Mouse (Mus musculus): Measurements from ENCODE around the gene Mus81. TPM values are rescaled to one million over a fixed set of nuclear protein-coding genes. Genes with fewer than 3 reads are reported as not detected.

Mus81 gene
- polyA plus RNA-seq (2017; shearing (Covaris generic)), result 10 to 100 TPM; 56.5 to 60.6 TPM

GRCm38 (mm10) chr19:5487768-5488550, at the start of gene Mus81:
TSS of gene Mus81 (minus strand) at chr19:5488402.

GRCm38 (mm10) chr19:5510031-5511026, 22.1 kb upstream of the Mus81 start, which contains the start of gene Snx32:
TSS of gene Snx32 (minus strand) at chr19:5510538.

GRCm38 (mm10) chr19:5503687-5504086, 15.5 kb upstream of the Mus81 start, which contains the start of gene 1700020D05Rik:
TSS of gene 1700020D05Rik (minus strand) at chr19:5503787.

GRCm38 (mm10) chr19:5490313-5490897, 2.2 kb upstream of the Mus81 start, which contains the start of gene Cfl1:
TSS of gene Cfl1 (plus strand) at chr19:5490455.

GRCm38 (mm10) chr19:5473720-5474119, 14.5 kb downstream of the Mus81 start, which contains the start of gene Efemp2:
TSS of gene Efemp2 (plus strand) at chr19:5473954.

GRCm38 (mm10) chr19:5468374-5468773, 19.8 kb downstream of the Mus81 start, which contains the start of gene Ctsw:
TSS of gene Ctsw (minus strand) at chr19:5468507.

GRCm38 (mm10) chr19:5460465-5460911, 27.7 kb downstream of the Mus81 start, which contains the start of gene Fibp:
TSS of gene Fibp (plus strand) at chr19:5460615.

GRCm38 (mm10) chr19:5457746-5458442, 30.3 kb downstream of the Mus81 start, which contains the start of gene Ccdc85b:
TSS of gene Ccdc85b (minus strand) at chr19:5457894.

GRCm38 (mm10) chr19:5447515-5448353, 40.5 kb downstream of the Mus81 start, which contains the start of gene Fosl1:
TSS of gene Fosl1 (plus strand) at chr19:5447547.

Other genes with a start within 250 kb of the Mus81 start
- gene Pacs1, start 215.3 kb downstream of the Mus81 start, polyA plus RNA-seq (2017; shearing (Covaris generic)), result 100 to 1,000 TPM in 1 of 2 experiments, 10 to 100 TPM in 1; 73.5 to 129 TPM
- 100 to 1,000 TPM; 293 to 325 TPM for gene Sf3b2, start 192.9 kb downstream of the Mus81 start, polyA plus RNA-seq (2017; shearing (Covaris generic))
- gene Gal3st3, start 190.1 kb downstream of the Mus81 start, polyA plus RNA-seq (2017; shearing (Covaris generic)), result under 1 TPM; 0.10 to 0.39 TPM
- under 1 TPM in 1 of 2 experiments, not detected in 1; 0.07 TPM for gene Catsper1, start 152.7 kb downstream of the Mus81 start, polyA plus RNA-seq (2017; shearing (Covaris generic))
- gene Cst6, start 138.8 kb downstream of the Mus81 start, polyA plus RNA-seq (2017; shearing (Covaris generic)), result 1 to 10 TPM; 3.0 to 5.4 TPM
- 10 to 100 TPM; 51.1 to 61.3 TPM for gene Eif1ad, start 121.7 kb downstream of the Mus81 start, polyA plus RNA-seq (2017; shearing (Covaris generic))
- gene Banf1, start 121.2 kb downstream of the Mus81 start, polyA plus RNA-seq (2017; shearing (Covaris generic)), result 100 to 1,000 TPM; 260 to 336 TPM
- gene Sart1, start 99.7 kb downstream of the Mus81 start, polyA plus RNA-seq (2017; shearing (Covaris generic)), result 100 to 1,000 TPM; 177 to 178 TPM
- 1 to 10 TPM in 1 of 2 experiments, under 1 TPM in 1; 0.94 to 1.5 TPM for gene Tsga10ip, start 85.9 kb downstream of the Mus81 start, polyA plus RNA-seq (2017; shearing (Covaris generic))
- gene Drap1, start 63.4 kb downstream of the Mus81 start, polyA plus RNA-seq (2017; shearing (Covaris generic)), result 100 to 1,000 TPM; 175 to 253 TPM
- 10 to 100 TPM; 35.9 to 38.9 TPM for gene AI837181, start 63.3 kb downstream of the Mus81 start, polyA plus RNA-seq (2017; shearing (Covaris generic))
- gene Fosl1, start 40.9 kb downstream of the Mus81 start, polyA plus RNA-seq (2017; shearing (Covaris generic)), result under 1 TPM in 1 of 2 experiments, not detected in 1; 0.10 TPM
- 10 to 100 TPM; 10.6 to 11.9 TPM for gene Ccdc85b, start 30.5 kb downstream of the Mus81 start, polyA plus RNA-seq (2017; shearing (Covaris generic))
- 100 to 1,000 TPM; 135 to 140 TPM for gene Fibp, start 27.8 kb downstream of the Mus81 start, polyA plus RNA-seq (2017; shearing (Covaris generic))
- gene Ctsw, start 19.9 kb downstream of the Mus81 start, polyA plus RNA-seq (2017; shearing (Covaris generic)), result 100 to 1,000 TPM; 166 to 186 TPM
- gene Efemp2, start 14.4 kb downstream of the Mus81 start, polyA plus RNA-seq (2017; shearing (Covaris generic)), result 1 to 10 TPM; 1.6 to 3.1 TPM
- gene Cfl1, start 2.1 kb upstream of the Mus81 start, polyA plus RNA-seq (2017; shearing (Covaris generic)), result 1,000 to 10,000 TPM; 4,073 to 4,463 TPM
- under 1 TPM in 1 of 2 experiments, not detected in 1; 0.22 TPM for gene 1700020D05Rik, start 15.4 kb upstream of the Mus81 start, polyA plus RNA-seq (2017; shearing (Covaris generic))
- 10 to 100 TPM; 10.7 to 22.0 TPM for gene Snx32, start 22.1 kb upstream of the Mus81 start, polyA plus RNA-seq (2017; shearing (Covaris generic))
- under 1 TPM in 1 of 2 experiments, not detected in 1; 0.57 TPM for gene Ovol1, start 72.2 kb upstream of the Mus81 start, polyA plus RNA-seq (2017; shearing (Covaris generic))
- 10 to 100 TPM; 11.7 to 22.5 TPM for gene Ap5b1, start 79.6 kb upstream of the Mus81 start, polyA plus RNA-seq (2017; shearing (Covaris generic))
- 100 to 1,000 TPM; 104 to 115 TPM for gene Rnaseh2c, start 113.5 kb upstream of the Mus81 start, polyA plus RNA-seq (2017; shearing (Covaris generic))
- gene Kat5, start 121.8 kb upstream of the Mus81 start, polyA plus RNA-seq (2017; shearing (Covaris generic)), result 10 to 100 TPM; 37.2 to 37.4 TPM
- gene Rela, start 149.1 kb upstream of the Mus81 start, polyA plus RNA-seq (2017; shearing (Covaris generic)), result 100 to 1,000 TPM; 137 to 140 TPM
- gene Sipa1, start 175.3 kb upstream of the Mus81 start, polyA plus RNA-seq (2017; shearing (Covaris generic)), result 100 to 1,000 TPM; 121 to 239 TPM
- gene Map3k11, start 200.3 kb upstream of the Mus81 start, polyA plus RNA-seq (2017; shearing (Covaris generic)), result 10 to 100 TPM; 47.3 to 58.7 TPM
- 10 to 100 TPM; 27.6 to 46.4 TPM for gene Pcnx3, start 200.5 kb upstream of the Mus81 start, polyA plus RNA-seq (2017; shearing (Covaris generic))
- 1 to 10 TPM; 2.7 to 4.0 TPM for gene Kcnk7, start 216.0 kb upstream of the Mus81 start, polyA plus RNA-seq (2017; shearing (Covaris generic))
- gene Ehbp1l1, start 237.9 kb upstream of the Mus81 start, polyA plus RNA-seq (2017; shearing (Covaris generic)), result 10 to 100 TPM; 35.7 to 68.1 TPM
- gene Fam89b, start 241.3 kb upstream of the Mus81 start, polyA plus RNA-seq (2017; shearing (Covaris generic)), result 100 to 1,000 TPM; 101 to 122 TPM

All from activated CD4-positive, CD25-positive, alpha-beta regulatory T cell (primary cell).